Comparison of ENCODE assay signal across 9 mouse cellular contexts in genomic region chr2:102258682-102259081, GRCm38 (mm10).
DNase-seq lines count a peak whose midpoint lies in the region; ATAC-seq and TF ChIP-seq lines count a peak whose summit lies in the region.
"Had no signal": no experiment of that assay in that cellular context is flagged by ENCODE, and none has a peak within 500 bp of the region (broad histone marks: within the 10 kb centered on the region; RNA-seq: fewer than 3 reads in every experiment).

No protein-coding gene starts in this region.

- no peak for TF ChIP-seq EP300 in heart, adult 2 months (IDR thresholded peaks at IDR 0.05; ENCODE audit: insufficient read depth, low read depth, low read length)

- H3K27ac ChIP-seq in lung, embryonic 14.5 days (ENCODE audit: low read depth): no peak overlapping the region
- H3K27ac ChIP-seq in intestine, embryonic 15.5 days: no peak overlapping the region
- H3K27ac ChIP-seq in olfactory bulb, adult 2 months (ENCODE audit: insufficient read depth, low read depth, low read length): peak overlapping the region; percentile 2; the same call in 1 of the 2 replicates
- no peak overlapping the region for H3K27ac ChIP-seq in heart, adult 2 months

- no peak overlapping the region for H3K9ac ChIP-seq in lung, embryonic 14.5 days
- no peak overlapping the region for H3K9ac ChIP-seq in intestine, embryonic 15.5 days
- H3K9ac ChIP-seq in heart, adult 2 months (ENCODE audit: low read depth, low read length): no peak overlapping the region

- DNase-seq in embryo, embryonic 10 days (ENCODE audit: low spot score): peak; percentile 13
- DNase-seq in embryo, embryonic 11 days: no peak
- DNase-seq in lung, embryonic 14.5 days: no peak
- DNase-seq in lung, adult 2 months: no peak
- no peak for DNase-seq in adrenal gland, postnatal 25 days
- DNase-seq in heart, adult 2 months: no peak

- H3K79me2 ChIP-seq in heart, adult 2 months (replicated peaks; ENCODE audit: control insufficient read depth, insufficient read depth, low read length): no peaks in the 10 kb centered on the region

- H3K27me3 ChIP-seq in lung, embryonic 14.5 days (ENCODE audit: insufficient read depth, low read length): peaks cover 13% of the 10 kb centered on the region; the same call in 1 of the 2 replicates
- H3K27me3 ChIP-seq in intestine, embryonic 15.5 days (replicated peaks): no peaks in the 10 kb centered on the region
- no peaks in the 10 kb centered on the region for H3K27me3 ChIP-seq in heart, adult 2 months (ENCODE audit: control insufficient read depth, insufficient read depth, low read length)

- no peak for TF ChIP-seq POLR2A in lung, adult 2 months (IDR thresholded peaks at IDR 0.05; ENCODE audit: borderline replicate concordance, extremely low read depth, low read depth, low read length)
- TF ChIP-seq POLR2A in olfactory bulb, adult 2 months (IDR thresholded peaks at IDR 0.05; ENCODE audit: insufficient read depth, low read depth, low read length): no peak
- no peak for TF ChIP-seq POLR2A in heart, adult 2 months (IDR thresholded peaks at IDR 0.05; ENCODE audit: insufficient read depth, low read depth, low read length)

- TF ChIP-seq CTCF in lung, embryonic 14.5 days (IDR thresholded peaks at IDR 0.05; ENCODE audit: low read depth): no peak
- no peak for TF ChIP-seq CTCF in lung, adult 2 months (IDR thresholded peaks at IDR 0.05; ENCODE audit: insufficient read depth, low read length)
- TF ChIP-seq CTCF in olfactory bulb, adult 2 months (IDR thresholded peaks at IDR 0.05; ENCODE audit: insufficient read depth, low read depth, low read length): no peak
- no peak for TF ChIP-seq CTCF in heart, adult 2 months (IDR thresholded peaks at IDR 0.05)

- H3K4me3 ChIP-seq in lung, embryonic 14.5 days (ENCODE audit: low read depth, low read length): no peak overlapping the region
- no peak overlapping the region for H3K4me3 ChIP-seq in lung, adult 2 months (replicated peaks; ENCODE audit: extremely low read depth, low read depth, low read length)
- H3K4me3 ChIP-seq in intestine, embryonic 15.5 days (replicated peaks): no peak overlapping the region
- no peak overlapping the region for H3K4me3 ChIP-seq in olfactory bulb, adult 2 months (ENCODE audit: insufficient read depth, low read depth, low read length)
- no peak overlapping the region for H3K4me3 ChIP-seq in heart, adult 2 months
- H3K4me3 ChIP-seq: erythroblast, embryonic 14.5 days had no signal

- H3K4me2 ChIP-seq in lung, embryonic 14.5 days: peak overlapping the region; percentile 44; the same call in 1 of the 2 replicates
- peak overlapping the region; percentile 54; the same call in 1 of the 2 replicates for H3K4me2 ChIP-seq in intestine, embryonic 15.5 days (replicated peaks)

- peak; percentile 38; the same call in 1 of the 2 replicates for ATAC-seq in lung, embryonic 14.5 days (ENCODE audit: insufficient read depth)
- peak; percentile 69 for ATAC-seq in intestine, embryonic 15.5 days

- no peaks in the 10 kb centered on the region for H3K36me3 ChIP-seq in lung, embryonic 14.5 days (ENCODE audit: insufficient read depth)
- no peaks in the 10 kb centered on the region for H3K36me3 ChIP-seq in intestine, embryonic 15.5 days
- H3K36me3 ChIP-seq in heart, adult 2 months (ENCODE audit: control insufficient read depth, insufficient read depth, low read length): no peaks in the 10 kb centered on the region

- no peaks in the 10 kb centered on the region for H3K9me3 ChIP-seq in lung, embryonic 14.5 days (ENCODE audit: low read depth, low read length)
- H3K9me3 ChIP-seq in intestine, embryonic 15.5 days: no peaks in the 10 kb centered on the region

- peaks cover 5% of the 10 kb centered on the region; the same call in 1 of the 2 replicates for H3K4me1 ChIP-seq in lung, embryonic 14.5 days (ENCODE audit: insufficient read depth)
- peaks cover 9% of the 10 kb centered on the region for H3K4me1 ChIP-seq in lung, adult 2 months (ENCODE audit: control insufficient read depth, insufficient read depth, low read length)
- H3K4me1 ChIP-seq in intestine, embryonic 15.5 days (replicated peaks): peaks cover 20% of the 10 kb centered on the region
- H3K4me1 ChIP-seq in olfactory bulb, adult 2 months (ENCODE audit: control insufficient read depth, insufficient read depth, low read length): peaks cover 23% of the 10 kb centered on the region
- peaks cover 6% of the 10 kb centered on the region for H3K4me1 ChIP-seq in heart, adult 2 months (ENCODE audit: control insufficient read depth, insufficient read depth, low read length)

- intact Hi-C loops in heart, adult 2 months (cut with DNase I): loop anchor here (2.0 kb wide), 1 partner anchor 30 kb away; no protein-coding TSS in a partner anchor

- WGBS in lung, embryonic 14.5 days: 17% methylated on average over 8 of the region's 8 CpGs
- WGBS in lung, adult 2 months: 22% methylated on average over 8 of the region's 8 CpGs
- 29% methylated on average over 8 of the region's 8 CpGs for WGBS in intestine, embryonic 15.5 days
- WGBS in olfactory bulb, adult 2 months: 24% methylated on average over 8 of the region's 8 CpGs
- 29% methylated on average over 8 of the region's 8 CpGs for WGBS in heart, adult 2 months
